Mouse (Mus musculus): ENCODE measurements around the gene Smim5. TPM values are rescaled to one million over a fixed set of nuclear protein-coding genes. Genes with fewer than 3 reads are reported as not detected.

Smim5 gene
- polyA plus RNA-seq, 3 experiments from 2014 or later: 0.40 to 1.4 (median 1.1) TPM

DNA sequence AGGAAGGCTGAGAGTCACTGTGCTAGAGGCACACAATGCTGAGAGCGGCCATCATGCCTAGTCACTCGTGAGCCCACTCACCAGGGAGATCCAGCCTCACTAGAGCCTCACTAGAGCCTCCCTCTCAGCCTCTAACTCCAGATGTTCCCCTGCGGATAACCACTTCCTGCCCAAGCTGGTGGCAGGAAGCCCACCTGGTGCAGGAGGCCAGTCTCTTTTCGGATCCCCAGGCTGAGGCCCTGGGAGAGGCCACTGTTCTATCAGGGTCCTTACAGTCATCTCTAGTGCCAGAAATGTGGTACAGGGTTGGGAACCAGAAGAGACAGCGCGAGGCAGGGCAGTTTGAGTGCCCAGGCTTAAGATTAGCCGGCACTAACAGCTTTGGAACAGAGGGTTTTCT, 1.3 kb upstream of the Smim5 start:
- no peak for ATAC-seq

DNA sequence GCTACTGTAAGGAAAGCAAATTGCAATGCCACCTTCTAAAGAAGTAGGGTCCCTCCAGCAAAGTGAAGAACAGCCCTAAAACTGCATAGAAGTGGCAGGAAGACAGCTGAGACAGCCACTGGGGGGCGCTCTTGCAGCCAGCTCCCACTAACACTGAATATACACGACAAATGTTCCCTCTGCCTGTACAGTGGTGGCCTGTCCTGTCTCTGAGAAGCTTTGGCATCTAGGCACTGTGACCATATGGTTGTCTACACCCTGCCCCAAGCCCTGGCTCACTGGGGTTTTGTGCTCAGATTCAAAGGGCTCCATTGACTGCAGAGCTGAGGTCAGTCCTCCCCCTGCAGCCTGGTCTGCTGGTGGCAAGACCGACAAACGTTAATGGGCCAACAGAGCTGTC, 880 bp upstream of the Smim5 start:
- ATAC-seq: no peak

DNA sequence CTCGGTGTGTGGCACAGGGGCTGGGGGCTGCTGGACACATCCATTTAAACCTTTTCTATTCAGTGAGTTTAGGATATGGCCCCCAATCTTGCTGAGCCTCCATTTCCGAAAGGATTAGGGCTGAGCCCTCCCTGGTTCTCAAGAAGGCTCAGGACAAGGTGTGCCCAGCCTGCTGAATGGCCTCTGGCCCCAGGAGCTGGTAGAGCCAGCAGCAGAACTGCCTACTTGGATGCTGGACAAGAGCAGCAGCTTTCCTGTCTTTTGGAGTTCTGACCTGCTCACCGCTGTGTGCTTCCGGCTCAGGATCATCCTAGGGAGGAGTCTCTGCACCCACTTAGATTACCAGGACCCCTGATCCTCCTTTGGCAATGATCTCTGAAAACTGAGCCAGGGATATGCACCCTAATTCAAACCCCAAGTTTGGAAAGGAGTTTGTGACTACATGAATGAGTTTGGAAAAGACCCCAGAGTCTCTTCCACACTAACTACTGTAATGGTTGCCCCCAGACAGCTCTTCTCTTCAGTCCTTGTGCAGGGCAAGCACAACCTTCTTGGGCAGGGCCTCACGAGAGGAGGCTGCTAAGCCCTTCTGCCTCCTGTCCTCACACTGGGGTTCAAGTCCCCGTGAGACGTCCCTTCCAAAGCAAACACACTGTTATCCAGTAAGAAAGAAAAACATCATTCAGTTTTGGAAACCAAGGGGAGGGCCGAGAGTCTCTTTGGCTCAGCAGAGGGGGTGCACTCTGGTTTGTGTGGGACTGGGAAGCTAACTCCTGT, 983 bp downstream of the Smim5 start:
- ATAC-seq: no peak

DNA sequence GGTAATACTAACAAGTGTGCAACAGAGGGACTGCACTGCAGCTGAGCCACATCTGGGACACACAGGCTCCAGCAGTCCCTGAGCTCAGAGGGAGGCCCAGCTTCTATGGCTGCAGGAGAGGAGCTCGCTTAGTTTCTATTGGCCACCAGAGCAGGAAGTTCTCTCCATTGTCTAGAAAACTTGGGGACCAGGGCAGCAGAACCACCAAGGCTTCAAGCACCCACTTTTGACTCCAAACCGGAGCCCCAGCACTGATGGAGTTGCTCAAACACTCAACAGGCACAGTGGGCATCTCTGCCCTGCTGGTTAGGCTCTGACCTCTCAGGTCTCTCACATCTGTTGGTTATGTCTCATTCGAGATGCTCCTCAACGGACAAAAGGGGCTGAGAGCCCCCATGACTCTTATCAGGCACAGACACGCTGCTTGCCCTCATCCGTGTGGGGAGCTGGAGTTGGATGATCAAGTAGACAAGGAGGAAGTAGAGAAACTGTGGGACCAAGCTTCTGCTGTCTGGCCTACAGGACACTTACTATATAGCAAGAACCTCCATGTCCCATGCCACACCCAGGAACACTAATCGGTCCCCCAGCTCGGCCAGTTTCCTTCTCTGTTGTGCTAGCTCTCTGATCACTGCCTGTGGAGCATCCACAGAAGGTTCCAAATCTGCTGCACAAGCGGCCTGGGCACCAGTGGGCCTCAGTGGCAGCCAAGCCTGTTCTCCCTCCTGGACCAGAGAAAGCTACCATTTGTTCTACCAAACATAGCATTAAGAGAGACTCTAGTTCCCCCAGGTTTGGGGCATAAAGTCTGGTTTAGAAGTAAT, 1.8 kb downstream of the Smim5 start:
- ATAC-seq: no peak

DNA sequence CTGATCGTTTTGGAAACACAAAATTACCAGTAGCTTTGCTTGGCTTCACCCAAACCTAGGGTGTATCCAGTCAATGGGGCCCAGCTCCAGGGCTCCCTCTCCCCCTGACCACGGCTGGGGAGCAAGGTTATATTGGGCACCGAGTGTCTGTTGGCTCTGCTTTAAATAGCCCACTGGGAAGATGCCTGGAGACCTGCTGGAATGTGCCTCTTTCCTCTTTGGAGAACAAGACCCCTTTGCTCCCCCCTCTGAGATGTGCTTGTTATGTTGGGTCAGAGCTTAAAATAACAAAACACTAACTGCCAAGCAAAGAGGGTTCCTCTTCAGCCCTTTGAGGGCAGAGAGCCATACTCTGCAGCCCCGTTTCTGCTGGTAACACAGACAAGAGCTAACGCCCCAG, 2.4 kb downstream of the Smim5 start:
- no peak for ATAC-seq

DNA sequence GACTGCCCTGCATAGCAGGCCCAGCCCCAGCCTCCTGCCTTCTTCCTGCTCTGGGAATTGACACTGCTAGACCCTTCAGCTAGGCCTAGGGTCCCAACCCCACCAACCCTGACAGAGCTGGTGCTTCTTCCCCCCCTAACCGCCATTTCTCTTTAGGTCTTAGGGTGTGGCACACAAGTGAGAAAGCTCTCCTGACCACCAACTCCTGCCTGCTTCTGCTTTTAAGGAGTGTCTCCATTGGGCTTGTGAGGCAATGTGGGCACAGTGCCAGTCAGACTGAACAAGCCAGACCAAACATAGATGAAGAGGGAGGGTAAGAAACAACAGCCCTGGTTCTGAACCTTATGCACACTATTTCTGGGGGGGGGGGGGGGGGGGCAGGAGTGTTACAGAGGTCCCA, 3.1 kb downstream of the Smim5 start:
- no peak for ATAC-seq

DNA sequence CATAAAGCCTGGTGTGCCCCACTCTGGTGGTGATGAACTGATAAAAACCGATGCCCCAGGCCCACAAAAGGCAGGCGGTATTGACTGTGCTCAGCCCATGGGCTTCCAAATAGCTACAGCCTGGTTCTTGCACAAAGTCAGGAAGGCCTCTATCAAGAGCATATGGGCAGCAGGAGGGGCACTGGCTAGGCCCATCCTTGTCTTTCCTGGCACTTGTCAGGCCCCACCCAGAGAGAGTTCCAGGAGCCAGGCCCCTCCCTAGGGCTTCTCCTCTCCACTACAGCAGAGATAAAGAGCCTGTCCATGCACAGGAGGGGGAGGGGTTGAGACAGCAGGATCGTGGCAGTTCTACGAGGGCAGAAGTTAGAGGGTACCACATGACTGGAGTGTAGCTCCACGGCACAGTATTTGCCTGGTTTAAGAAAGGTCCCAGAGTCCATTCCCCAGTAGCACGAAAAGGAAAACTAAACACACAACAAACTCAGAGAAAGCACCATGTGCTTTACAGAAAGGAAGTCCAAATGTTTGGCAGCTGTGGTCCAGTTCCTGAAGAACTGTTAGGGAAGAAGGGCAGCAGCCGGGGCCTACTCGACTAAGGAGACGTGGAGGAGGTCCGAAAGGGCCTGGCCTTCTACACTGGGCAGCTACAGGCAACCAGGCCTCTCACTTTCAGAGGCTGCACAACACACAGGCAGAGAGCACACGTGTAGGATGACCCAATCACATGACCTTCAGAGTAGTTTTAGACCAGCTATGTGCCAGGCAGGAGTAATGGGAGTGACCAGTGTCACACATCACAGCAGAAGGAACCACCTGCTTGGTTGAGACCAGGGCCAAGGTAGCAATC, 3.8 kb downstream of the Smim5 start:
- ATAC-seq: no peak

DNA sequence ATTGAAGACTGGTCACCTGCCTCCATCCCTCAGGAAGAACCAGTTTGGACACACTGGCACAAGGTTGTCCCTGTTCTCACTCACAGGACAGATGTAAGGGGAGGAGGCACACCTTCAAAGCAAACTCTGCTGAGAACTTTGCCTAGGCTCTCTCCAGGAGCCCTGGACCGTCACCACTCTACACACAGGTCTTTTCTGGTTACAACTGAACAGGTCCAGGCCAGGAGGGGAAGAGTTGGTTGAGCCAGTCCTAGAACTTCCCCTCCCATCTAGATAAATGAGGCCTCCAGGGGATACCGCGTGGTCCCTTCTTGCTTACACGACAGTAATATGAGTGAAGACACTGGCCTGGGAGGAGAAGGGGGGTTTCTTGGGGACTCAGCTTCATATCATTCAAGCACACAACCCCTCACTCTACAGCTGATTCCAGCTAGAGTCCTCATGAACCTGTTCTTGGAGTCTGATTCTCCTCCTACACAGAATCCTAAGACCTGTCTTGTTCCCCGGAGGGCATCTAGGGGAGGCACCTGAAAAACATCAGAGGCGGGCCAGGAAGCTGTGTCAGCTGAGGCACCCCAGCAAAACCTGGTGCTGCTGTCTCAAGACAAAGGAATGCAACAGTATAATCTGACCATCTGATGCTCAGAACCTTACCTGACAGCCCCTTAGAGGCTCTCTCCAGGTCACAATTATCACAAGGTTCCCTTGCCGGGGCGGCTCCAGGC, 4.6 kb downstream of the Smim5 start:
- ATAC-seq: no peak

DNA sequence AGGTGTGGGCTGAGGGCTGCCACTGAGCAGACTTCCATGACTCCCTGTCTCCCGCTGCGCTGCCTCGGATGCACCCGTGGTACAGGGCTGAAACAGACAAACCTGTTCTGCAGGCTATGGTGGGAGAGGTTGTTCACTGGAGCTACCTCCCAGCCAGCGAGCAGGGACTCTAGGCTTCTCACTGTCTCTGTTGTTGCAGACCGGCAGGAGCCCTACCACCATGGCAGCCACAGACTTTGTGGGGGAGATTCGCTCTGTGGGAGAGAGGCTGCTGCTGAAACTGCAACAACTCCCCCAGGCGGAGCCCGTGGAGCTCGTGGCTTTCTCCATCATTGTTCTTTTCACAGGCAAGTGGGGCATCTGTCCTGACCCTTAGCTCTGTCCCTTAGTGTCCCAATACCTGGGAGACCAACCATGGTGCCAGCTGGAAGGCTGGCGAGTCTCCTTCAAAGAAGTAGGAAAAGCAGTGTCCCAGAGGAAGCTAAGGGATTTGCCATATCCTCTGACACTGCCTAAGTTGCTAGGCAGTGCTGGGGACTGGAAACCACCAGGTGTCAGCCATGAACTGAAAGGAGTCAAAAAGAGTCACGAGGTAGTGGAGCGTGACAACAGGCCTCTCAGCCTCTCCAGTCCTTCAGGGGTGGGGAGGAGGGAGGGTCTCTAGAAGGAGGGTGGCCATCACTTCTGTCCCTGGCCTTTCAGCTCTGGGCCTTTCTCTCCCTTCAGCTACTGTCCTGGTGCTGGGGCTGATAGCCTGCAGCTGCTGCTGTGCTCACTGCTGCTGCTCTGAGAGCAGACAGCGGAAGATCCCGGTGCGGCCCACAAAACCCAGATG, 5.4 kb downstream of the Smim5 start:
- ATAC-seq: no peak

DNA sequence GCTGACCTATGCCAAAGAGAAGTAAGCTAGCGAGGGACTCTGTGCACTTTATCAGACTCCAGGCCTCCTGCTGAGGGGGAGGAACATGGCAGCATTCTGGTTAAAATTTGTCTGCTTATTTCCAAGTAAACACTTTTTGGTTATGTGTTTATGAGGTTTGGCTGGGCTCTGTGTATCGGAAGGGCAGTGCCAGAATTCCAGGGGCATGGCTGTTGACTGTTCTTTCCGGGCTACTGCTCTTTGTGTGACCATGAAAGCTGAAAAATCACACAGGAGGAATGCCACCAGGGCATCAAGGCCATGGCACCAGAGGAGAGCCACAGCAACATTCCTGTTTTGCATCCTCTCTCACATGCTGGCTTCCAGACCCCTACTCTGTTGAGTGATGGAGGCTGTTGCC, 6.3 kb downstream of the Smim5 start:
- no peak for ATAC-seq

DNA sequence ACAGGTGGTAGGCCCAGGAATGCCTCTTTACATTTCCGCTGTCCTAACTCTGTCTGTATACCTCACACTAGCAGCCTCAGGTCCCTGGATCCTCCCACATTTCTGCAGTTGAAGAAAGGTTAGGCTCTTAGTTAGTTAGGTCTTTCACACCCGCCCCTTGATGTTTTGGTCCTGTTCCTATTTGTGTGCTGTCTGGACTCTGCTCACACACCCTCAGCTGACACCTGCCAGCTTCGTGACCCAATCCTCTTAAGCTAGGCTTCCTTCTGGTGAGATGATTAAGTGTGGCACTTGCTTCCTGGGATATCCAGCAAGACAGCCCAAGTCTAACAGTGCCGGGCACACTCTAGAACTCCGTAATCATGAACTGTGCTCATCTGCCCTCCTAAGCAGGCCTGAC, 6.8 kb downstream of the Smim5 start:
- ATAC-seq: no peak

DNA sequence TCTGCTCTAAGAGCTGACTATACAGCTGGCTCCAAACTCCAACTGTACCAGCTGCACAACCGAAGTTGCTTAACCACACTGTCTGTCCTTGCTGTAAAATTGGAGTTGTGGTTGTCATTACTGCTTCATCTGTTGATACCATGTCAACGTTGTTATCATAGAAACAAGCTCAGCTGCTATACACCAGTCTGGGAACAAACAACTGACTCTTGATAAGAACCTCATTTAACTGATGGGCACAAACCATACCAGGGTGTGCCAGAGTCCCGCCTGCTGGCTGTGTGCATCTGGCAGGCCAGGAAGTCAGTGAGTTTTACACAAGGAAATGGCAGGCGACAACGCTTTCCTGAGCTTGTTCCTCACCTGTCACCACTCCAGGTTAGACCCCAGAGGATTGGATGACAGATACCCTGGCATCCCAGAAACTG, 11.4 kb downstream of the Smim5 start:
- ATAC-seq: no peak

DNA sequence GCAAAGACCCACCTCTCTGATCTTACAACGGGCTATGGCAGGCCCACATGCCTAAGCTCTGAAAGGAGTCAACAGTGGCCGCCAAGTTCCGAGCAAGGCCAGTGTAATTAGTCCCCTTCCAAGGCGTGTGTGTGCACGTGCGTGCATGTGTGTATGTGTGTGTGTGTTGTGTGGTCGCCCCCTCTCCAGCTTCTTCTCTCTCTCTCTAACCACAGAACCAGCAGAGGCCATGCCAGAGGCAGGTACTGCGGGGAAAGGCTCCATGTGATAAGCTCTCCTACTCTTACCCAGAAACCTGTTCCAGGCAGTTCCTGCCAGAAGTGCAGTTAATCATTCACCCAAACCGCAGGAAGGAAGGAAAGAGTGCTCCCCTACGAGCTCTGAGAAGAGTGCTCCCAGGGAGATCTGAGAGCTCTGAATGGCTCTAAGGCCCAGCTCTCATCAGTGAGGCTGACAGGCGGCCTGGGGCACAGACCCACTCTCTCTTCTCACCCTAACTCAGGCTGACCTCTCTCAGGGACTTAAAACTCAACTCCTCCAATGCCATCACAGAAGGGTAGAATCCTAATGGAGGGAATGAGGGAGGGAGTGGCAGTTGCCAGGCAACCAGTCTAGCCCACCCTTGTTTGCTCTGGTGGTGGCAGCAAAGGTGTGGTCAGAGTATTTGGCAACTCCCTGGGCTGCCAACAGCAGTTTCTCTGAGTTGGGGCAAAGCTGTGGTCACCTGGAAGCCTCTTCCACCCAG, 12.0 kb downstream of the Smim5 start, which contains the start of gene Smim6:
TSS of gene Smim6 (plus strand) at position 386 of the 745 bp plus-strand sequence.
- ATAC-seq: no peak

DNA sequence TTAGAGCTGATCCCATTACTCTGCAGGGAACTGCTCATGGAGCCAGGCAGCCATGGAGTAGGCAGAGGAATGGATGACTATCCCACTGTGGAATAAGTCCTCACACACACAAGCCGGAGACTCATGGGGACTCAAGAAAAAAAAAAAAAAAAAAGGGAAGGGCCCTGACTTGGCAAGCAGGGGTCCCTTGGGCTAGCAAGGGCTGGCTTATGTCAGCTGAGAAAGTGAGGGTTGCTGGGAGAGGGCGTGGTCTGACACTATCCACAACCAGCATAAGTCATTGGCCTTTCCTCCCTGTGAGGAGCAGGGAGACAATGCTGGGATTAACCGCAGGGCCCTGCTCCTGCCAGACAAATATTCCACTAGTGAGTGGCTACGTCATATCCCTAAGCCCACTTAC, 16.8 kb downstream of the Smim5 start:
- ATAC-seq: no peak

DNA sequence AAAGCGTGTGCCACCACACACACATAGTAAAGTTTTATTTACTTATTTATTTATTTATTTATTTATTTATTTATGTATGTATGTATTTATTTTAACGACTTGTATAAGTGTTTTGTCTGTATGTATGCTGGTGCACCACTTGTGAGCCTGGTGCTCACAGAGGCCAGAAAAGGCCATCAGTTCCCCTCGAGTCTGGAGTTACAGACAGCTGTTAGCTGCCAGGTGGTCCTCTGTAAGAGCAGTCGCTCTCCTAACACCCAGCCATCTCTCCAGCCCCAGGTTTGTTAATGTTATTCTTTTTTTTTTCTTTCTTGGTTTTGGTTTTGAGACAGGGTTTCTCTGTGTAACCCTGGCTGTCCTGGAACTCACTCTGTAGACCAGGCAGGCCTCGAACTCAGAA, 18.9 kb downstream of the Smim5 start:
- no peak for ATAC-seq

DNA sequence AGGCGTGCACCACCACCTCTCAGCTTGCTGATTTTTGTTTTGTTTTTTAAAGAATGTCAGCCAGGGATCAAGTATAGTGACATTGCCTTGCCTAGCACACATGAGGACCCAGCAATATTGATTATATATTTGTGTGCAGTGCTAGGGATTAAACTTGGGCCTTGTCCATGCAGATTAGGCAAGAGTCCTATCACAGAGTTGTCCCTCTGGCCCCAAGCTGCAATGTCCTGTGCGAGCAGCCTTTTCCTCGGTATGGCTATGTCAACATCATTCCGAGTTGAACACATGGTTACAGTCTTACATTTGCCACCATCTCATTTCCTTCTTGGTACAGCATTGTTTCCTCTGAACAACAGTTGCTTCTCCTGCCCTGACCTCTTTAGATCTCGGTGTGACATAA, 19.3 kb downstream of the Smim5 start:
- no peak for ATAC-seq

DNA sequence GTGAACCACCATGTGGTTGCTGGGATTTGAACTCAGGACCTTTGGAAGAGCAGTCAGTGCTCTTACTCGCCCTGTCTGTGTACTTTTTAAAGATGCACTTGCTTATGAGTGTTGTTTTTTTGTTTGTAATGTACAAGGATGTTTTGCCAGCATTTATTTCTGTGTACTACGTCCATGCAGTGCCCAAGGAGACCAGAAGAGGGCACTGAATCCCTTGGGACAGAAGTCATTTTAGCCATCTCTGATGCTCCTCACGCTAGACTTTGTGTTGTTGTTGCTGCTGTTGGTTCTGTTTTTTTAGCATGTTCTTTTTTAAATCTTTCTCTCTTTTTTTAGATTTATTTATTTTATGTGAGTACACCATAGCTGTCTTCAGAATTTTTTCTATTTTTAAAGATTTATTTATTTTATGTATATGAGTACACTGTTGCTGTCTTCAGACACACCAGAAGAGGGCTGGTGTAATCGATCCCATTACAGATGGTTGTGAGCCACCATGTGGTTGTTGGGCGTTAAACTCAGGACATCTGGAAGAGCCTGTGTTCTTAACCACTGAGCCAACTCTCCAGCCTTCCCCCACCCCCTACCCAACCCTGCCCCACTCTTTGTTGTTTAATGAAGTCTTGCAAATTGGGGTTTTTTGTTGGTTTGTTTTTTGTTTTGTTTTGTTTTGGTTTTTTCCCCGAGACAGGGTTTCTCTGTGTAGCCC, 20.5 kb downstream of the Smim5 start:
- no peak for ATAC-seq

DNA sequence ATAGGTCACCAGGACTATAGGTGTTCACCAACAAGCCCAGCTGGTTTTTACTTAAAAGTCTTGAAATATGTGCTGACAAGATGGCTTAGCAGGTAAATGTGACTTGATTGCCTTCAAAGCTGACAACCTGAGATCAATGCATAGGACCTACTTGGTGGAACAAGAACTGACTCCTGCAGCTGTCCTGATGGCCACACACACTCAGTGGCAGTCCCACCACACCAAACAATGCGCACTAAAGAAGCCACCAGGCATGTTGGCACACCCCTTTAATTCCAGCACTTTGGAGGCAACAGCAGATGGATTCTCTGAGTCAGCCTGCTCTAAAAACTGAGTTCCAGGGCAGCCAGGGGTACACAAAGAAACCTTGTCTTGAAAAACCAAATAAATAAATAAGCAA, 22.2 kb downstream of the Smim5 start:
- ATAC-seq: no peak

DNA sequence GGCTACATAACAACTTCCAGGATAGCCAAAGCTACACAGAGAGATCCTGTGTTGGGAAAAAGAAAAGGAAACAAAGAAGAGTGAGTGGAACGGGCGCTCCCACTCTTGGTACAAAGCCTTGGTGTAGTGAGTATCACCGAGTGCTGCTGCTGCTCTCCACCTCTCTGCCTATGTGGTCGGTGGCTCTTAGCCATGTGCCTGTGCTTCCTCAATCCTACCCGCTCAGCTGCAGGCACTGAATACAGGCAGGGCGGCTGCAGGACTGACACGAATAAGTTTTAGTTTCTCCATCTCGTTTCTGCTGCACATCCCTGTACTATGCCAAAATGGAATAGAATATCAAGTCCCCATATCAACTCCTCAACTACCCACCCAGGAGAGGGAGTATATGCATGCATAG, 29.3 kb downstream of the Smim5 start:
- ATAC-seq: no peak

DNA sequence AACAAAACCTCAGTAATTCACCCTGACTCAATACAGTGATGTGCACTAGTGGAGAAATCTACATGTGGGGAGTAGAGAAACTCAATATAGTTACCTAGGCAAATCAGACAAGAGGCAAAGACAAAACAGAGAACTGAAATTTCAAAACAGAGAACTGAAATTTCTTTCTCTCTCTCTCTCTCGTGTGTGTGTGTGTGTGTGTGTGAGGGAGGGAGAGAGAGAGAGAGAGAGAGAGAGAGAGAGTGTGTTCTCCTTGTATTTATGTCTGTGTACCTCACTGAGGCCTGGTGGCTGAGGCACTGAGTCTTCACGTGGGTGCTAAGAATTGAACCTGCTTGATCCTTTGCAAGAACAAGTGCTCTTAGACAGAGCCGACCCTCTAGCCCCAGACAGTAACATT, 30.1 kb downstream of the Smim5 start:
- ATAC-seq: no peak
